Mouse (Mus musculus): ENCODE results near the gene Ap1s2.

Gene Ap1s2

DNA sequence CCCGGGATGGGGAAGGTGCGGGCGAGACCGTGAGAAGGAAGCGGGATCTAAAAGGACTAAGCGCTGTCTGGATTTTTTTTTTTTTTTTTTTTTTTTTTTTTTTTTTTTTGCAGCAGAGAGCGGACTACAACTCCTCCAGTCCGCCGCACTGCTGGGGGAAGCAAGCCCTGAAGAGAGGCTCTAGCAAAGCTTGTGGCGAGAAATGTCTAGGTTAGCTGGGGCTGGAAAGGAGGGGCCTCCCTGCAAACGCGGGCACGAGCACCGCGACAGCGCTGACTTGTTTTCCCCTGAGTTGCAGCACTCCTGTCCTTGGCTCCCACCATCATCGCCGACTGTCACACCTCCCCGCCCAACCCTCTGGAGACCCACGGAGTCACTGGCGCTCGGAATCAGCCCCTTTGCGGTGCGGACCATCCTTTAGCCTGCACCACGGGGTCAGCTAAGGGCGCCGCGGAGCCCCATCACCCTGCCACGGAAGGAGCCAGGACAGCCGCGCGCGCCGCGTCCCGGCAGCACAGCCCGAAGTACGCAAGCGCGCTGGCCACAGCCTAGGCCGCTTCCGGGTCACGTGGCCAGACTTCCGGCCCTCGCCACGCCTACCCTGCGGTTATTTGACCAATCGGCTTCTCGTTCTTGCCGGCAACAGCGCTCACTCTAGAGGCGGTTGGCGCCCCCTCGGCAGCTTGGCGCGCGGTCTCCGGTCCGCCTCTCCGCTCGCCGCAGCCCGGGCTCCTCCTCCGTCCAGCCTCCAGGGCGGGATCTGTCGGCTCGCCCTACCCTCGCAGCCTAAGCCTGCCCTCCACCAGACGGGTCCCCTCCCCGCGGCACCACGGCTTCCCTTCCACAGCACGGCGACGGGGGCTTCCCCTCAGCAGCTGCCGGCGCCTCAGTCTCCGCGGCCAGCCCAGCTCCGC lies at the start of gene Ap1s2:
TSS of gene Ap1s2 (plus strand) at position 681 of the 914 bp plus-strand sequence.
- peak; percentile 95 to 98 for DNase-seq

DNA sequence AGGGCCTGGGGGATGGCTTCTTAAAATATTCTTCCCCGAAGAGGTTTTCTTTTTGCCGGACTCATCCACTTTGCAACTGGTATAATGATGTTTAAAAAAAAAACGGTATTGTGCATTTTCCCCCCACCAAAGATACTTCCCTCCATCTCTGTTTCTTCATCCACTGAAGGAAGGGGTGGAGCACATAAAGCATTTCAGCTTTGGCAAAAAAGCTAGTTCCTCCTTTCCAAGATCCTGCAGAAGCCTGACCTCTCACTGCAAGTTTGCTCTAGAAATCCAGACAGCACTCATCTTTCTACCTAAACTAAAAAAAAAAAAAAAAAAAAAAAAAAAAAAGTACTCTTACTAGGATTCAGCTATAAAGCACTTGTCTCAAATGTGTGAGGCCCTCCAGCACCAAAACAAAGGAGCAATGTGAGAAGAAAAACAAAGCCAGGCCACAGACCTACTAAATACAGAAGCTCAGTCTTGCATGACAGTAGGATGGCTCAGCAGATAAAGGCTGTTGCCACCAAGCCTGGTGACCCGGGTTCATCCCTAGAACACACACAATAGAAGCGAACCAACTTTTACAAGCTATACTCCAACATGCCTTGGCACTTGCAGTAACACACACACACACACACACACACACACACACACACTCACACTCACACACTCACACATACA lies 41.0 kb upstream of the Ap1s2 start:
- DNase-seq: no peak

DNA sequence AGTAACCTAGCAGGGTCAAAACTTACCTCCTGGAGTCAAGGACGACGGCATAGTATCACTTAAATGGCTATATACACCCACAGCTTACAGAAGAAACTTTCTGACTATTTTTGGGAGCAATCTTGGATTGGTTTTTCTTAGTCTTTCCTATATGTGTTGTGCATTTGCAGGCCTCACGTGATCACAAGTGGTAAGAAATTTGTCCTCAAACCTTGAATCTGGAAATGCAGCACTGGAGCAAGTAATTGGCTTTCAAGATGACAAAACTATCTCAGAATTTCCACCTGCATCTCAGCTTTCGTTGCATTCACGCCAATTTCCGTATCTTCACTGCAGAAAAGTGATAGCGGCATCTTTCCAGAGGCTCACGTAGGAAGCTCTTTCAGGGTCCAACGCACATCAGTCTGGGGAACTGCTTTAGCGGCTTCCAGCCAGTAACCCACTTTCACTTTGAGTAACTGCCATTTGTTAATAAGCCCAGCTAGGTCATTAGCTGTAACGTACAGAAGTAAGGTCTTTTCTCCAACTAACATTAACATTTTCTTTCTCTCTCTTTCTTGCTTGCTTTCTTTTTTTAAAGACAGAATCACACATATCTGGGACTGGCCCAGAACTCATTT lies 40.0 kb upstream of the Ap1s2 start:
- DNase-seq: no peak

DNA sequence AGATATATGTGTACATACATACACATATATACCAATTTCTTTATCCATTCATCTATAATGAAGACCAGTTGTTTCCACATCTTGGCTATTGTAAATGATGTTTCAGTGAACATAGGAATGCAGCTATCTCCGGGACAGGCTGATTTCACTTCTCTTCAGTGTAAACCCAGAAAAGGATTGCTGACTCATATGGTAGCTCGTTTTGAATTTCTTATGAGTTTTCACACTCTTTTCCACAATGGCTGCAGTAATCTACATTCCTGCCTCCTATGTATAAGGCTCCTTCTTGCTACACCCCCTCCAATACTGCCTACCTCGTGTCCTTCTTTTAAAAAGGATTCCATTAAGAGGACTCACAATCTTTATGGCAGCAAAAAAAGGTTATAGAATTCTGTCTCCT lies 32.9 kb upstream of the Ap1s2 start:
- no peak for DNase-seq

DNA sequence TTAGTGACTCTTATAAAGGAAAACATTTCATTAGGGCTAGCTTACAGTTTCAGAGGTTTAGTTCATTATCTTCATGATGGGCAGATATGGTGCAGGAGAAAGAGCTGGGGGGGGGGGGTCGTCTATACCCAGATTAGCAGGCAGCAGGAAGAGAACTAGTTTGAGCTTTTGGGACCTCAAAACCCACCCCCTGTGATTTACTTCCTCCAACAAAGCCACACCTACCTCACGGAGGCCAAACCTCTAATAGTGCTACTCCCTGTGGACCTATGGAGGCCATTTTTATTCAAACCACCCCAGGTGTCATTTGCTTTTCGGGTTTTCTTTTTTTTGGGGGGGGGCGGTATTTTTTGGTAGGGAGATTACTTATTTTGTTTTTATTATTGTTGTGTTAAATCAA lies 32.2 kb upstream of the Ap1s2 start:
- DNase-seq: no peak

DNA sequence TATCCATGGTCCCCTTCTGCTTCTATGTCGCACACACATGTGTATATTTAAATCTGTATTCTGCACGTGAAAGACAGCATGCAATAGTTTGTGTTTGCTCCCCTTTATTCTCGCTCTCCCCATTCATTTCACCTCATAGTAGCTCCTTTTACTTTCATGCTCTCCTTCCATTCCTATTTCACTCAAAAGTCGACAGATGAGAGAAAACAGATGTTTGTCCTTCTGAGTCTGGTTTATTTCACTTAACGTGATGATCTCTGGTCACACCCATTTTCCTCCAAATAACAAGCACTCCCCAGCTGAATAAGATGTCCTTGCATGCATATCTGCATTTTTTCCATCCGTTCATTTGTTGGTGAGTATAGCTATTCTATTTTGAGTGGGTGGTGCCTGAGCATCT lies 29.8 kb upstream of the Ap1s2 start:
- no peak for DNase-seq

- DNase-seq: peak in 1 of 2 experiments; percentile 18
Measured at GRCm38 (mm10) chrX:163879461-163879860, 29.4 kb upstream of the Ap1s2 start.

GRCm38 (mm10) chrX:163885539-163885981 lies 23.3 kb upstream of the Ap1s2 start:
- no peak for DNase-seq

- DNase-seq: no peak
Measured at GRCm38 (mm10) chrX:163897354-163897753, 11.5 kb upstream of the Ap1s2 start.

DNA sequence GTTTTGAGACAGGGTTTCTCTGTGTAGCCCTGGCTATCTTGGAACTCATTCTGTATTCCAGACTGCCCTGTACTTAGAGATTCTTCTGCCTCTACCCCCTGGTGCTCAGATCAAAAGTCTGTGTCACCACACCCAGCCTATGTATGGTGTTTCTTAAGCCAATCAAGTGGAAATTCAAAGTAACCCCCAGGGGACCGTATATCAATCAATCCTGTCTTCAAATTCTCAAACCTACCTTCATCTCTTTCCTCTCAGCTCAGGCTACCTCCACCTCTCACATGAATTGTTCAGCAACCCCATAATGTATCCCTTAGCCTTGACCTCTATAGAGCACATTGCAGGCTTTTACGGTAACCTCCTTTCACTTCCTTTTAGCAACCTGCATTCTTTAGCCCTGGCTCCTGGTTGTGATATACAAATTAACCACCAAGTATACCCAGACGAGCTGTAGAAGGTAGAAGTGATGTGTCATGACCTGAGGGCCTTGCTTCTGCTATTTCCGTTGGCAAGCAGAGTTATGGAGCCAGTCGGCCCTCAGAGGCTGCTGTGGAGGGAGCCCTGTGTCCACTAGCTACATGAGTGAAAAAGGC lies 9.3 kb upstream of the Ap1s2 start:
- no peak for DNase-seq

- no peak for DNase-seq
Measured at GRCm38 (mm10) chrX:163906861-163907260, 2.0 kb upstream of the Ap1s2 start.

- DNase-seq: no peak
Measured at GRCm38 (mm10) chrX:163908003-163908336, 847 bp upstream of the Ap1s2 start.

DNA sequence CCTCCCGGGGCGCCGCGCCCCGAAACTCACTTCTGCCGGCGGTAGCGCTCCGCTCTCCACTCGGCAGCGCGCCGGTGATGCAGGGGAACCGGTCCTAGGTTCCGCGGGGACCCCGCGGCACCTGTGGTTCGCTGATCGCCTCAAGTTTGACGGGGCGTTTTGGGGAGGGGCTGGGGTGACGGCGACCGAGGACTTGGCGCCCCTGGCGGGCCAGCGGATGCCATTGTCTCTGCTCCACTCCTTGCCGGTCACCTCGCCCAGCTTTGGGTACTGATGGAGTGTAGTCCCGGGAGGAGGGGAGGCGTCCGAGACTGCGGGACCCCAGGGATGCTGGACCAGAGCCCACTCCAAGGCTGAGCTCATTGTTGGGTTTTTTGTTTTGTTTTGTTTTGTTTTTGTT lies 564 bp downstream of the Ap1s2 start:
- peak; percentile 55 to 58 for DNase-seq

- DNase-seq: peak; percentile 20 to 21
Measured at GRCm38 (mm10) chrX:163912791-163913190, 4.0 kb downstream of the Ap1s2 start.

DNA sequence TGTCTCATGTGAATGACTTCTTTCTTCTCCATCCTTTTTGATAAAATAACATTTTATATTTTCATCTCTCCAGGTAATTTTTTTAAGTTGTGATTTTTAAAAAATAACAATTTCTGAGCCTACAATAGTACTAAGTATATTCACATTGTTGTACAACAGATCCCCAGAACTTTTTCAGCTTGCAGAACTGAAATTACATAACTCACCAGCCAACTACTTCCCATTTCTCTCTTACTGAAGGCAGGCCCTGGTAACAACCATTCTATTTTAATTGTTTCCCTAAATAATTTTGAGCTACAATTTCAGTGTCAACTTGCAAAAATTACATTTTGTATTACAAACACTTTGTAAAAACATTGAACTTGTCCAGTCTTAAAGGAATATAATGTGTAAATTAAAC lies 20.7 kb downstream of the Ap1s2 start:
- no peak for DNase-seq

DNA sequence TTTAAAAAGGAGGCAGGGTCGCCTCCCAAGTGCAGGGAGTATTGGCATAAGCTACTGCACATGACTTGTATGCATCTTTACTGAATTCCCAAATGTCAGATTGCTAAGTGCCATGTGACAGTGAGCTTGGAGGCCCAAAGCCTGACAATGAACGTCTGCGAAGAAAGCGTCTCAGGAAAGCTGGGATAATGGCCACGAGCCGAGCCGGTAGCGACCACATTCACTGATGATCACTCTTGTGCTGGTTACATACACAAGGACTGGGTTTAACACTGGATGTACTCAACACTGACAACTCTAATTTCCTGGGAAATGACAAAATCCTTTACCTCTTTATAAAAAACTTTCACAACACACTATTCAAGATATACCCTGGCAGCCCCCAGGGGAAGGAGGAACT lies 25.9 kb downstream of the Ap1s2 start:
- DNase-seq: no peak

- no peak for DNase-seq
Measured at GRCm38 (mm10) chrX:163938587-163938986, 29.8 kb downstream of the Ap1s2 start.

- DNase-seq: no peak
Measured at GRCm38 (mm10) chrX:163944381-163944780, 35.6 kb downstream of the Ap1s2 start.

GRCm38 (mm10) chrX:163951618-163952017 lies 42.8 kb downstream of the Ap1s2 start:
- no peak for DNase-seq

DNA sequence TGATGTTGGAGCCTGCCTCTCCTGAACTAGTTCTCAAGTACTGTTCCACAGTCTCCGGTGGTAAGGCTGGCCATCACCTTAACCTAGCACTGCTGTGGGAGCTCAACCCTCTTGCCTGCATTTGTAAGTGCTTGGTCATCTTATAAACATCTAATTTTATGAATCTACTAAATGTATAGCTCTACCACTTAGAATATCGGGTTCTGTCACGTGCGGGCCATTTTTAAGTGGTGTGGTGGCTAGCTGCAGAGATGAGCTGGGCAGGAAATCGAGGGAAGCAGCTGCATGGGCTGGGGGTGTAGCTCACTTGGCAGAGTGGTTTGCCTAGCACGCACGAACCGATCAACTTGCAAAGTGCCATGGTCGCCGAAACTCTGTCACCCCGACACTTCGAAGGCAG lies 48.6 kb downstream of the Ap1s2 start:
- no peak for DNase-seq

DNA sequence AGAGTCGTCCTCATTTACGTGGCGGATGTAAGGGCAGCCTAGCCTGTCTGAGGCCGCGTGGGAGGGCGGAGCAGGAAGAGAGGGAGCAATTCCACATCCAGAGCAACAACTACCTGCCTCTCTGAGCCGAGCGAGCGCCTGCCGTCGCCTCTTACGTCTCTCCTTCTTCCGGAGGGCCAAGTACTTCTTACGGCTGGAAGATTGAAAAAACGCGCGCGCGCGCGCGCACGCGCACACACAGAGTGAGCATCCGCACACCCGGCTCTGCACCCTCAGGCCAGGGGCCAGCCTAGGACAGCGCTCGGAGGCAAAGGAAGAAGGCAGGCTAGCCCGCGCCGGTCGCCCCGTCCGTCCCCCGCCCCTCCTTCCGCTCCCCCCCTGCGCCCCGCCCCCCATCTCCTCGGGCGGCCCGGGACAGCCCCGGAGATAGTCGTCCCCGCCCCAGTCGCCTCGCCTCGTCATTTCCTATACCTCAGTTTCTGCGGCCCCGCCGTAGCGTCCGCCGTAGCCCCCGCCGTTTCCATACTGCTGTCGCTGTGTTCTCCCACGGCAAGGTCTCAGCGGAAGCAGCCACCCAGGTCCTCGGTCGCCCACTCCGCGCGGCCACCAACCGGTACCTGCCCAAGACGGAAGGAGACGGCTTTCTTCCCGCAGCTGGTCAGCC lies 49.1 kb downstream of the Ap1s2 start:
- peak; percentile 60 to 84 for DNase-seq

- peak; percentile 86 to 93 for DNase-seq
Measured at GRCm38 (mm10) chrX:163958467-163958875, 49.7 kb downstream of the Ap1s2 start, which contains the start of gene Zrsr2. TSS of gene Zrsr2 (minus strand) at chrX:163958661.

DNA sequence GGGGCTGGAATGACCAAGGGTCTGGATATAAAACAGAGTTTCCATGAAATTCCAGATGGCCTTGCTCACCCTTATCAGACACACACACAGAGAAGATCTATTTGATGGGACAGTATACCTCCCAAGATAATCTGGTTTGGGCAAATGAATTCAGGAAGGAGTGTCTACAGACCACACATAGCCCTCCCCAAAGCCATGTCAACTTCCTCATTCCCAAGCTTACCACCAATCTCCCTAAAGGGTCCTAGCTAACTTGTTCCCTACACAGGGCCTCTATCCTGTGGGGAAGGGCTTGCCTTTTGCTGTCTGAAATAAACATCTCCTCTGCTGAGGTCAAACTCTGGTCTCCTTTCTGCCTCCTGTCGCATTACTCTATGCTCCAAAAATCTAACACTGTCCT lies 72.3 kb downstream of the Ap1s2 start:
- DNase-seq: no peak

Data from lung, postnatal 4 days (tissue).